Mouse (Mus musculus) midbrain, embryonic 16.5 days (tissue): ENCODE data around the gene Pgm5. TPM values are rescaled to one million over a fixed set of nuclear protein-coding genes. Genes with fewer than 3 reads are reported as not detected.
A peak's percentile ranks its signal among the peaks of the same experiment; 100 is the strongest.

Experiments used
- ATAC-seq: fragments of 200-750 bp; cut with Nextera tagmentation; 2 replicates; pipeline ENCODE4 v1.8.0; 2017; ENCODE audit warnings: moderate TSS enrichment
- H3K27ac ChIP-seq: fragments of 300-500 bp; sonication (generic); 2 replicates; pipeline ENCODE4 v1.5.1; 2014; ENCODE audit warnings: mild to moderate bottlenecking, low read length, mixed read lengths
- H3K27me3 ChIP-seq: fragments of 300-500 bp; sonication (generic); 2 replicates; pipeline ENCODE4 v1.6.1; 2014; ENCODE audit warnings: low read depth, low read length, mixed read lengths; ENCODE audit not compliant: control insufficient read depth, insufficient read depth
- H3K36me3 ChIP-seq: fragments of 300-500 bp; sonication (generic); 2 replicates; pipeline ENCODE4 v1.6.1; 2014; ENCODE audit warnings: mild to moderate bottlenecking, low read length, moderate library complexity, mixed read lengths; ENCODE audit not compliant: control insufficient read depth, insufficient read depth
- H3K4me1 ChIP-seq: fragments of 300-500 bp; sonication (generic); 2 replicates; pipeline ENCODE4 v1.6.1; 2014; ENCODE audit warnings: mild to moderate bottlenecking, low read length, mixed read lengths; ENCODE audit not compliant: control insufficient read depth, insufficient read depth
- H3K4me2 ChIP-seq: fragments of 300-500 bp; sonication (generic); 2 replicates; pipeline ENCODE4 v1.6.1; 2014; ENCODE audit warnings: mild to moderate bottlenecking, low read length, mixed read lengths
- H3K4me3 ChIP-seq: fragments of 300-500 bp; sonication (generic); 2 replicates; pipeline ENCODE4 v1.5.1; 2014; ENCODE audit warnings: low read depth, mild to moderate bottlenecking, low read length, moderate library complexity, mixed read lengths
- H3K9ac ChIP-seq: fragments of 300-500 bp; sonication (generic); 2 replicates; pipeline ENCODE4 v1.6.1; 2014; ENCODE audit warnings: low read depth, low read length, mixed read lengths
- H3K9me3 ChIP-seq: fragments of 300-500 bp; sonication (generic); replicated peaks from 2 replicates; pipeline ENCODE4 v1.6.1; 2014; ENCODE audit warnings: mild to moderate bottlenecking, low read length, mixed read lengths; ENCODE audit not compliant: control insufficient read depth, poor library complexity, severe bottlenecking
- WGBS: fragments of 180-500 bp; shearing (Covaris S2); extraction: QIAGEN DNeasy Blood & Tissue Kit; methylation state at CpG from one replicate; pipeline ENCODE4 v1.1.7; 2014; 5-methylcytosine and 5-hydroxymethylcytosine counted together
- polyA plus RNA-seq: library from polyadenylated mRNA; unstranded; fragments of >200 nt; fragmentation: Nextera tagmentation; extraction: Ambion mirVana; gene quantifications from 2 replicates; pipeline ENCODE4 v1.2.1, GENCODE M21; 2015

Gene Pgm5
- polyA plus RNA-seq, 1 experiment from 2014 or later, result 0.83 TPM

- Histone ChIP-seq H3K27me3 (no peaks in the 10 kb centered on the region), H3K4me3 (no peak overlapping the region), H3K27ac (no peak overlapping the region), H3K4me1 (no peaks in the 10 kb centered on the region), H3K9me3 (no peaks in the 10 kb centered on the region), H3K36me3 (no peaks in the 10 kb centered on the region), H3K4me2 (no peak overlapping the region), H3K9ac (no peak overlapping the region)
- 95% methylated on average over 5 of the region's 5 CpGs for WGBS
- no peak for ATAC-seq
These were observed 68.8 kb downstream of the Pgm5 start for GRCm38 (mm10) chr19:24792876-24793275.

DNA sequence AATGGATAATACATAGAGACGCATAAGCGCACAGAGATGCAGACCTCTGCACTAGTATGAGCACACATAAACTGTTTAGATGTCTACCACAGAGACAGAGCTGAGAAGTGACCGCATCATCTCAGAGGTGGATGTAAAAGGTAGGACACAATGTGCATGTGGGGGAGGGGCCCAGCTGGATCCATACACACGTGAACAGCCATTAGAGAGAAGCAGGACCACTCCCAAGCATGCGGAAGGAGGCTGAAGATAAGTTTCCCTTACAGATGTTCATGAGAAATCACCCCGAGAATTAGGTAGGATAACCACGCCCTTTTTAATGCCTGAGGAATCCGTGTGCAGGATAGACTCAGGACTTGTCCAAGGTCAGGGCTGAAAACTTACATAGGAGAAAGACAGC, 75.8 kb downstream of the Pgm5 start:
- Histone ChIP-seq H3K36me3 (no peaks in the 10 kb centered on the region), H3K9me3 (no peaks in the 10 kb centered on the region), H3K9ac (no peak overlapping the region), H3K4me3 (no peak overlapping the region), H3K27me3 (no peaks in the 10 kb centered on the region), H3K4me2 (no peak overlapping the region), H3K27ac (no peak overlapping the region), H3K4me1 (peaks cover 3% of the 10 kb centered on the region)
- 91% methylated on average over 8 of the region's 8 CpGs for WGBS
- ATAC-seq, result no peak

DNA sequence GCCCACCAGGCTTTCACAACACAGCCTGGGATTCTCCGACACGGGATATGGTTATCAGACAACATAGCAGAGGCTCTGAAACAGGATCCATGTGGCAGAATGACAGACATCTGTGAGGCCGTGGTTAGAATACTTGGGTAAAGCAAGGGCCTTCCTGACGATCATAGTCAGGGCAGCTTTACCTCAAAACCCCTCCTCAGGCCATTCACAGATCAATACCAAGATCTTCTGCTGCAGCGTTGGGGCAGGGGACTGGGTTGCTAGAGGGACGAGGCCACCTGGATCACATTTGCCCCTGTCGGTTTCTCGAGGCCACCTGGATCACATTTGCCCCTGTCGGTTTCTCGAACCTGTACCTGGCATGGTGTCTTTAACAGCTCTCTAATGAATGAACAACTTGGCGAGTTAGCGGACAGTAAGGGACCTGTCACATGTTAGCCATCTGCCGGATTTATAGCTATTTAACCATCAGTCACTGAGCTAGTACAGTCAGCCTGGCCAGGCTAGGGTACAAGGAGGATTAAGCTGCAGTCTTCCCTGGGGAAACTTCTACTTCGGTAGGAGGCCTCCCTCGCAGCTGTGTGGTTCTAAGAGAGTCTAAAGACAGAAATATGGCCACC, 76.5 kb downstream of the Pgm5 start:
- H3K27ac ChIP-seq, result no peak overlapping the region
- H3K27me3 ChIP-seq, result no peaks in the 10 kb centered on the region
- H3K4me1 ChIP-seq, result peaks cover 8% of the 10 kb centered on the region
- H3K36me3 ChIP-seq, result no peaks in the 10 kb centered on the region
- ATAC-seq, result 0 out of 2 replicates have a peak, but pooled peaks have one; percentile 45
- no peak overlapping the region for H3K4me2 ChIP-seq
- no peak overlapping the region for H3K4me3 ChIP-seq
- H3K9ac ChIP-seq, result no peak overlapping the region
- WGBS, result 71% methylated on average over 15 of the region's 15 CpGs
- no peaks in the 10 kb centered on the region for H3K9me3 ChIP-seq

- no peak for ATAC-seq
- 60% methylated on average over 9 of the region's 9 CpGs for WGBS
These were observed 77.9 kb downstream of the Pgm5 start for GRCm38 (mm10) chr19:24783736-24784135.

DNA sequence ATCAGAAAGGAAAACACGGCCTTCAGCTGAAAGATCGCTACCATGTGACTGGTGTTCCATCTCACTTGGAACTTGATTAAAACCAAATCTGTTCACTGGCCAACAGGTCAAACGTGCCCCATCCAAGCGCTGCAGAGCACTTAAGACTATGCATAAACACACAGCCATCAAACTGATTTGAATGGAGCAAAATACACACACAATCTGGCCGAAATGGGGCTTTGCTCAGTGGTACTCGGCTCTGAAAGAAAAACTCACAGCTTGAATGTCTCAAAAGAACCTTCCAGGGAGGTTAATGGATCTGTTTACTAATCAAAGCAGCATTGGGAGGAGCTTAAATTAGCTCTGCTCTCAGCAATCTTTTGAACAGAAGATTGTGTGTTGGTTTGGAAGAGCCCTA, 81.7 kb downstream of the Pgm5 start:
- H3K9me3 ChIP-seq, result no peaks in the 10 kb centered on the region
- H3K4me2 ChIP-seq, result no peak overlapping the region
- H3K27ac ChIP-seq, result no peak overlapping the region
- H3K36me3 ChIP-seq, result no peaks in the 10 kb centered on the region
- no peak overlapping the region for H3K4me3 ChIP-seq
- peaks cover 8% of the 10 kb centered on the region for H3K4me1 ChIP-seq
- H3K9ac ChIP-seq, result no peak overlapping the region
- no peak for ATAC-seq
- no peaks in the 10 kb centered on the region for H3K27me3 ChIP-seq
- 37% methylated on average over 6 of the region's 6 CpGs for WGBS

More at GRCm38 (mm10) chr19:24783736-24784135, 77.9 kb downstream of the Pgm5 start:
- no peaks in the 10 kb centered on the region for H3K9me3 ChIP-seq
- peaks cover 8% of the 10 kb centered on the region for H3K4me1 ChIP-seq
- no peaks in the 10 kb centered on the region for H3K27me3 ChIP-seq
- H3K4me2 ChIP-seq, result no peak overlapping the region
- H3K4me3 ChIP-seq, result no peak overlapping the region
- no peak overlapping the region for H3K27ac ChIP-seq
- no peaks in the 10 kb centered on the region for H3K36me3 ChIP-seq
- no peak overlapping the region for H3K9ac ChIP-seq

DNA sequence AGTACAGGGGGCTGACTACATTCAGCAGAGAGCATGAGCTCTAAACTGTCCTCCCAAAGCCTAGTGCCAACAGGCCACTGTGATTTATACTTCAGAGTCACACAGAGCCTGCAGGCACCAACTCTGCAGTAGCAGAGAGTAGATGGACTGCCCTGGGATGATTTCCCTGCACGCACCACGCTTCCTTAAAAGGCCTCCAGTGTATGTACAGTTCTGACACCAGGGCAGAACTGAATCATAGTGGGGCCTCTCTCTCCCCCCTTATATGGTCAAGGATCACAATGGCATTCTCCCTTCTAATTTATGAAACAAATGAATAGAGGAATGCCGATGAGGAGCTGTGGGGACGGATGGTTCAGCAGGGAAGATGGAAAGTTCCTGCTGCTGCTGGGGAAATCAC, 91.3 kb downstream of the Pgm5 start:
- no peak overlapping the region for H3K9ac ChIP-seq
- H3K4me3 ChIP-seq, result no peak overlapping the region
- no peaks in the 10 kb centered on the region for H3K9me3 ChIP-seq
- ATAC-seq, result no peak
- no peaks in the 10 kb centered on the region for H3K4me1 ChIP-seq
- WGBS, result 83% methylated on average over 4 of the region's 4 CpGs
- H3K4me2 ChIP-seq, result no peak overlapping the region
- no peaks in the 10 kb centered on the region for H3K27me3 ChIP-seq
- no peaks in the 10 kb centered on the region for H3K36me3 ChIP-seq
- no peak overlapping the region for H3K27ac ChIP-seq

DNA sequence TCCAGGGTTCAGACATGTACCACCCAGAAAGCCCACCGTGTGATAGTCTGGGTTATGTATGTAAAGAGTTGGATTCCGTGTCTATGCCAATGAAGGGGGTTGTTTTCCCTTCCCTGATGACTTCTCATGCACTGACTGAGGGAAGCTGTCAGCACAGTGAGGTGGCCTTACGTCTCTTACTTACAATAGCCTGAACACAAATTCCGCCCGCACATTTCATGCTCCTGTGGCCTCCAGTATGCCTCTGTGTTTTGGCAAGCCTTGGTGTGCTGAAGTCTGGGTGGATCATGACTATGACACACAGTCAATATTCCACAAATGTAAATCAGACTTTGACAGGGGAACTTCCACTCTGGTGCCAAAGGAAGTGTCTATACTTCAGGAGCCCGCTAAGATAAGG, 94.3 kb downstream of the Pgm5 start:
- no peaks in the 10 kb centered on the region for H3K4me1 ChIP-seq
- no peak for ATAC-seq
- no peak overlapping the region for H3K4me3 ChIP-seq
- 88% methylated on average over 6 of the region's 6 CpGs for WGBS
- no peaks in the 10 kb centered on the region for H3K27me3 ChIP-seq
- H3K9ac ChIP-seq, result no peak overlapping the region
- no peak overlapping the region for H3K4me2 ChIP-seq
- H3K36me3 ChIP-seq, result no peaks in the 10 kb centered on the region
- no peak overlapping the region for H3K27ac ChIP-seq
- no peaks in the 10 kb centered on the region for H3K9me3 ChIP-seq

- WGBS, result 71% methylated on average over 12 of the region's 12 CpGs
- no peak for ATAC-seq
- Histone ChIP-seq H3K9ac (no peak overlapping the region), H3K27ac (no peak overlapping the region), H3K36me3 (no peaks in the 10 kb centered on the region), H3K9me3 (no peaks in the 10 kb centered on the region), H3K4me1 (no peaks in the 10 kb centered on the region), H3K4me2 (no peak overlapping the region), H3K4me3 (no peak overlapping the region), H3K27me3 (no peaks in the 10 kb centered on the region)
These were observed 99.0 kb downstream of the Pgm5 start for GRCm38 (mm10) chr19:24762473-24763149.

DNA sequence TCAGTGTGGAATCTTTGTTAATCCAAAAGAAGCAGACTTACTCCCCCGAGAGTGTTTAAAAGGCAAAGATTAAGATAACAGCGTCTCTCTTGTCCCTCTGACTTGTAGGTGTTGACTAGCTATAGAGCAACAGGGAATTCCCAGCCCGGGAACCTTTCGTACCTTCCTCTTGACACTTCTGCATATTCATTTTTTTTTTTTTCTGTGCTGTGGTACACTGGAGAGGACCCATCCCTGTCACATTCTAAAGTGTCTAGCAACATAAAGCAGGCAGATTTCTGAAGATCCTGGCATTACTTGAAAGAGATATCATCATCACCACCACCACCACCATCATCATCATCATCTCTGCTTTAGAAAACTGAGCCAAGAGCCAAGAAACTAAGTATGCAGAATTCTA, 105.0 kb downstream of the Pgm5 start:
- Histone ChIP-seq H3K27me3 (no peaks in the 10 kb centered on the region), H3K9me3 (no peaks in the 10 kb centered on the region), H3K27ac (no peak overlapping the region), H3K9ac (no peak overlapping the region), H3K4me1 (no peaks in the 10 kb centered on the region), H3K36me3 (no peaks in the 10 kb centered on the region), H3K4me2 (no peak overlapping the region), H3K4me3 (no peak overlapping the region)
- ATAC-seq, result no peak
- 66% methylated on average over 4 of the region's 4 CpGs for WGBS
